21 mouse cellular contexts compared by ENCODE assay signal in the genomic region with DNA sequence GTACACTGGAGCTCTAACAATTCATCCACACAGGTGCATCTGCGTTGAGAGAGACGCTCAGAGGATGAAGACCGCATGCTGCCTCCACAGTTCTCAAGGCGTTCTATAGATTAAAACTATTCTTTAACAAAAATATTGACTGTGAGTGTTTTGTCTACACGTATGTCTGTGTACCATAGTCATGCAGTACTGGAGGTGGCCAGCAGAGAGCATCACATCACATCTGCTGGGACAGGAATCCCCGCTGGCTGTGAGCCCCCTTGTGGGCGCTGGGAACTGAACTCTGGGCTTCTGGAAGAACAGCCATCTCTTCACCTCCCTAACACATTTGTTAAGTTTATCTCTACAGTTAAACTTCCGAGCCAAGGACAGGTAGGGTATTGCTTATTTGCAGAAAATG. TPM values are rescaled to one million over a fixed set of nuclear protein-coding genes. Genes with fewer than 3 reads are reported as not detected.
A peak's percentile ranks its signal among the peaks of the same experiment; 100 is the strongest.
DNase-seq lines count a peak whose midpoint lies in the region; ATAC-seq and TF ChIP-seq lines count a peak whose summit lies in the region.
"Had no signal": no experiment of that assay in that cellular context is flagged by ENCODE, and none has a peak within 500 bp of the region (broad histone marks: within the 10 kb centered on the region; RNA-seq: fewer than 3 reads in every experiment).

No protein-coding gene starts in this region.

- no peak overlapping the region for H3K9ac ChIP-seq in intestine, postnatal 0 days (ENCODE audit: low read depth, low read length)
- no peak overlapping the region for H3K9ac ChIP-seq in intestine, embryonic 15.5 days
- H3K9ac ChIP-seq in lung, postnatal 0 days (replicated peaks; ENCODE audit: low read depth): no peak overlapping the region
- H3K9ac ChIP-seq in CH12.LX (ENCODE audit: insufficient read depth, low read depth): no peak overlapping the region
- H3K9ac ChIP-seq: heart, embryonic 12.5 days; liver, embryonic 15.5 days; neural tube, embryonic 12.5 days had no signal

- H3K36me3 ChIP-seq in intestine, postnatal 0 days (ENCODE audit: control insufficient read depth, insufficient read depth): no peaks in the 10 kb centered on the region
- no peaks in the 10 kb centered on the region for H3K36me3 ChIP-seq in intestine, embryonic 15.5 days
- no peaks in the 10 kb centered on the region for H3K36me3 ChIP-seq in lung, postnatal 0 days (ENCODE audit: insufficient read depth, low read length)
- H3K36me3 ChIP-seq in CH12.LX (replicated peaks in 1 of 2; ENCODE audit: control insufficient read depth in 1 of 2, insufficient read depth in 1 of 2, low read length in 1 of 2): no peaks in the 10 kb centered on the region
- no peaks in the 10 kb centered on the region for H3K36me3 ChIP-seq in embryonic facial prominence, embryonic 10.5 days (replicated peaks)
- H3K36me3 ChIP-seq: G1E; heart, embryonic 12.5 days; liver, embryonic 15.5 days; neural tube, embryonic 12.5 days had no signal

- TF ChIP-seq RAD21 in CH12.LX (IDR thresholded peaks at IDR 0.05; ENCODE audit: low read depth, low read length): no peak

- DNase-seq in lung, postnatal 0 days (ENCODE audit: low spot score): no peak
- no peak for DNase-seq in lung, postnatal 36 days
- DNase-seq in CH12.LX (ENCODE audit: extremely low read depth): no peak
- peak; percentile 92 for DNase-seq in ZHBTc4 (ENCODE audit: low read depth, low spot score)
- DNase-seq in embryonic facial prominence, embryonic 10.5 days (ENCODE audit: low spot score): no peak
- DNase-seq in ovary, adult 18-20 months (ENCODE audit: low spot score): no peak
- DNase-seq: cerebellum, adult 11-12 months; gastrocnemius, postnatal 10 days; heart, postnatal 4 days had no signal

- H3K27ac ChIP-seq in intestine, postnatal 0 days (ENCODE audit: low read depth, low read length): no peak overlapping the region
- H3K27ac ChIP-seq in intestine, embryonic 15.5 days: no peak overlapping the region
- H3K27ac ChIP-seq in lung, postnatal 0 days (ENCODE audit: low read length): no peak overlapping the region
- no peak overlapping the region for H3K27ac ChIP-seq in CH12.LX (ENCODE audit: insufficient read depth, low read depth)
- no peak overlapping the region for H3K27ac ChIP-seq in embryonic facial prominence, embryonic 10.5 days (replicated peaks)
- H3K27ac ChIP-seq: liver, embryonic 15.5 days; neural tube, embryonic 12.5 days had no signal

- no peak for ATAC-seq in intestine, postnatal 0 days
- no peak for ATAC-seq in intestine, embryonic 15.5 days
- no peak for ATAC-seq in lung, postnatal 0 days
- ATAC-seq: forebrain, embryonic 14.5 days; midbrain, embryonic 16.5 days had no signal

- H3K27me3 ChIP-seq in intestine, postnatal 0 days (replicated peaks; ENCODE audit: control insufficient read depth, insufficient read depth, low read length): no peaks in the 10 kb centered on the region
- H3K27me3 ChIP-seq in intestine, embryonic 15.5 days (replicated peaks): no peaks in the 10 kb centered on the region
- H3K27me3 ChIP-seq in lung, postnatal 0 days (replicated peaks; ENCODE audit: insufficient read depth, low read length): no peaks in the 10 kb centered on the region
- H3K27me3 ChIP-seq in CH12.LX (replicated peaks): peaks cover 32% of the 10 kb centered on the region
- H3K27me3 ChIP-seq in embryonic facial prominence, embryonic 10.5 days (replicated peaks; ENCODE audit: low read depth, poor library complexity, severe bottlenecking): peaks cover 8% of the 10 kb centered on the region; the same call in 1 of the 2 replicates
- H3K27me3 ChIP-seq: neural tube, embryonic 12.5 days had no signal

- H3K9me3 ChIP-seq in intestine, postnatal 0 days (ENCODE audit: control insufficient read depth): no peaks in the 10 kb centered on the region
- no peaks in the 10 kb centered on the region for H3K9me3 ChIP-seq in intestine, embryonic 15.5 days
- no peaks in the 10 kb centered on the region for H3K9me3 ChIP-seq in lung, postnatal 0 days (ENCODE audit: low read length)
- peaks cover 2% of the 10 kb centered on the region for H3K9me3 ChIP-seq in CH12.LX (replicated peaks; ENCODE audit: low read length)
- H3K9me3 ChIP-seq in embryonic facial prominence, embryonic 10.5 days: no peaks in the 10 kb centered on the region
- H3K9me3 ChIP-seq: G1E; heart, embryonic 12.5 days; liver, embryonic 15.5 days; neural tube, embryonic 12.5 days had no signal

- H3K4me3 ChIP-seq in intestine, postnatal 0 days (ENCODE audit: low read depth, low read length): no peak overlapping the region
- no peak overlapping the region for H3K4me3 ChIP-seq in intestine, embryonic 15.5 days (replicated peaks)
- H3K4me3 ChIP-seq in lung, postnatal 0 days (ENCODE audit: low read depth, low read length): no peak overlapping the region
- no peak overlapping the region for H3K4me3 ChIP-seq in CH12.LX (replicated peaks in 1 of 3; ENCODE audit: low read depth in 2 of 3, low read length in 2 of 3, poor library complexity in 1 of 3)
- no peak overlapping the region for H3K4me3 ChIP-seq in embryonic facial prominence, embryonic 10.5 days
- H3K4me3 ChIP-seq: heart, embryonic 12.5 days; liver, embryonic 15.5 days; neural tube, embryonic 12.5 days had no signal

- H3K4me1 ChIP-seq in intestine, postnatal 0 days (replicated peaks; ENCODE audit: control insufficient read depth, insufficient read depth, low read length): no peaks in the 10 kb centered on the region
- peaks cover 8% of the 10 kb centered on the region; the same call in 1 of the 2 replicates for H3K4me1 ChIP-seq in intestine, embryonic 15.5 days (replicated peaks)
- peaks cover 11% of the 10 kb centered on the region; the same call in 1 of the 2 replicates for H3K4me1 ChIP-seq in lung, postnatal 0 days (ENCODE audit: insufficient read depth, low read depth, low read length)
- peaks cover 5 to 9% of the 10 kb centered on the region in 2 experiments for H3K4me1 ChIP-seq in CH12.LX (ENCODE audit: control insufficient read depth in 1 of 2, insufficient read depth in 2 of 2)
- peaks cover 11% of the 10 kb centered on the region for H3K4me1 ChIP-seq in embryonic facial prominence, embryonic 10.5 days

- H3K4me2 ChIP-seq in intestine, postnatal 0 days (replicated peaks; ENCODE audit: low read depth): no peak overlapping the region
- no peak overlapping the region for H3K4me2 ChIP-seq in intestine, embryonic 15.5 days (replicated peaks)
- no peak overlapping the region for H3K4me2 ChIP-seq in lung, postnatal 0 days (replicated peaks; ENCODE audit: low read depth, low read length)
- no peak overlapping the region for H3K4me2 ChIP-seq in CH12.LX (ENCODE audit: insufficient read depth, low read depth, poor library complexity, severe bottlenecking)
- H3K4me2 ChIP-seq: heart, embryonic 12.5 days; liver, embryonic 15.5 days; neural tube, embryonic 12.5 days had no signal

- peak; percentile 42 for TF ChIP-seq CTCF in intestine, postnatal 0 days (IDR thresholded peaks at IDR 0.05; ENCODE audit: low read depth)
- TF ChIP-seq CTCF in lung, postnatal 0 days (IDR thresholded peaks at IDR 0.05): peak; percentile 31
- TF ChIP-seq CTCF in CH12.LX (conservative IDR thresholded peaks at IDR 0.05 in 1 of 2, IDR thresholded peaks at IDR 0.05 in 1 of 2; ENCODE audit: low read depth in 2 of 2, low read length in 2 of 2): peak; percentile 26 to 77; a peak in 2 of 4 replicates

- 79% methylated on average over 8 of the region's 8 CpGs for WGBS in intestine, postnatal 0 days
- WGBS in intestine, embryonic 15.5 days: 77% methylated on average over 8 of the region's 8 CpGs
- WGBS in lung, postnatal 0 days: 74% methylated on average over 8 of the region's 8 CpGs
- 78% methylated on average over 8 of the region's 8 CpGs for WGBS in embryonic facial prominence, embryonic 10.5 days

- H3K79me2 ChIP-seq in CH12.LX (replicated peaks; ENCODE audit: control insufficient read depth, extremely low read depth, insufficient read depth, poor library complexity, severe bottlenecking): no peaks in the 10 kb centered on the region

- TF ChIP-seq POLR2A in CH12.LX (IDR thresholded peaks at IDR 0.05; ENCODE audit: low read depth, low read length): no peak

- TF ChIP-seq EP300 in lung, postnatal 0 days (IDR thresholded peaks at IDR 0.05): no peak
- no peak for TF ChIP-seq EP300 in CH12.LX (IDR thresholded peaks at IDR 0.05; ENCODE audit: low read length)

- in situ Hi-C loops in CH12.LX (cut with MboI; ENCODE audit: low pct_ligation_motif_present, low pct_unique_long_range_greater_than_20kb, low sequenced_read_pairs): no loop called here

- dilution Hi-C loops in CH12.LX (cut with MboI; ENCODE audit: extremely low pct_ligation_motif_present, extremely low pct_unique_long_range_greater_than_20kb, low sequenced_read_pairs): no loop called here

RNA-seq across cellular contexts. Expression of a gene that starts 7.2 kb away (rescaled TPM):
- 82.5 and 95.0 TPM in 2 replicates for polyA plus RNA-seq in intestine, postnatal 0 days (2015; fragmentation: Nextera tagmentation; extraction: Ambion mirVana)
- 2.1 and 2.8 TPM in 2 replicates for polyA plus RNA-seq in intestine, embryonic 15.5 days (2015; fragmentation: Nextera tagmentation; extraction: Ambion mirVana)
- polyA plus RNA-seq in lung, postnatal 0 days (2015; fragmentation: Nextera tagmentation; extraction: Ambion mirVana): 79.5 and 106 TPM in 2 replicates
- total RNA-seq in CH12.LX (2012; rRNA removed): 1.2 and 2.7 TPM in 2 replicates
- 0.38 and 0.53 TPM in 2 replicates for total RNA-seq in CH12.LX (2014; rRNA removed)
- 0.71 and 1.0 TPM in 2 replicates for polyA plus RNA-seq in CH12.LX (2012; ENCODE audit: insufficient read length, low read depth)
- 0.46 TPM in 1 of 2 replicates, not detected in the other for polyA plus RNA-seq in embryonic facial prominence, embryonic 10.5 days (2016; fragmentation: Nextera tagmentation; extraction: Ambion mirVana)
- total RNA-seq: G1E had no signal
- polyA plus RNA-seq: forebrain, embryonic 14.5 days; G1E; midbrain, embryonic 16.5 days; neural tube, embryonic 12.5 days had no signal

RNA-seq across cellular contexts. Expression of a gene that starts 21.2 kb away (rescaled TPM):
- polyA plus RNA-seq in intestine, postnatal 0 days (2015; fragmentation: Nextera tagmentation; extraction: Ambion mirVana): 0.12 and 0.16 TPM in 2 replicates
- polyA plus RNA-seq in intestine, embryonic 15.5 days (2015; fragmentation: Nextera tagmentation; extraction: Ambion mirVana): 16.1 and 40.7 TPM in 2 replicates
- 29.7 and 42.6 TPM in 2 replicates for polyA plus RNA-seq in lung, postnatal 0 days (2015; fragmentation: Nextera tagmentation; extraction: Ambion mirVana)
- total RNA-seq in CH12.LX (2012; rRNA removed) (0.08 TPM in 1 of 2 replicates, not detected in the other), CH12.LX (2014; rRNA removed) (not detected in 2 replicates)
- not detected in 2 replicates for polyA plus RNA-seq in CH12.LX (2012; ENCODE audit: insufficient read length, low read depth)
- polyA plus RNA-seq in embryonic facial prominence, embryonic 10.5 days (2016; fragmentation: Nextera tagmentation; extraction: Ambion mirVana): not detected in 2 replicates
- total RNA-seq: heart, postnatal 4 days had no signal
- polyA plus RNA-seq: forebrain, embryonic 14.5 days; G1E; large intestine, adult 2 months had no signal

RNA-seq across cellular contexts. Expression of a gene that starts 23.2 kb away (rescaled TPM):
- 1.9 and 2.4 TPM in 2 replicates for polyA plus RNA-seq in intestine, postnatal 0 days (2015; fragmentation: Nextera tagmentation; extraction: Ambion mirVana)
- polyA plus RNA-seq in intestine, embryonic 15.5 days (2015; fragmentation: Nextera tagmentation; extraction: Ambion mirVana): 9.3 and 11.0 TPM in 2 replicates
- polyA plus RNA-seq in lung, postnatal 0 days (2015; fragmentation: Nextera tagmentation; extraction: Ambion mirVana): 71.4 and 81.2 TPM in 2 replicates
- total RNA-seq in CH12.LX (2012; rRNA removed): not detected in 2 replicates
- total RNA-seq in CH12.LX (2014; rRNA removed): not detected in 2 replicates
- not detected in 2 replicates for polyA plus RNA-seq in CH12.LX (2012; ENCODE audit: insufficient read length, low read depth)
- 0.23 and 0.85 TPM in 2 replicates for polyA plus RNA-seq in embryonic facial prominence, embryonic 10.5 days (2016; fragmentation: Nextera tagmentation; extraction: Ambion mirVana)
- polyA plus RNA-seq: G1E had no signal

RNA-seq across cellular contexts. Expression of a gene that starts 49.2 kb away (rescaled TPM):
- polyA plus RNA-seq in intestine, postnatal 0 days (2015; fragmentation: Nextera tagmentation; extraction: Ambion mirVana): not detected in 2 replicates
- polyA plus RNA-seq in intestine, embryonic 15.5 days (2015; fragmentation: Nextera tagmentation; extraction: Ambion mirVana): not detected in 2 replicates
- polyA plus RNA-seq in lung, postnatal 0 days (2015; fragmentation: Nextera tagmentation; extraction: Ambion mirVana): not detected in 2 replicates
- total RNA-seq in CH12.LX (2012; rRNA removed) (not detected in 2 replicates), CH12.LX (2014; rRNA removed) (not detected in 2 replicates)
- not detected in 2 replicates for polyA plus RNA-seq in CH12.LX (2012; ENCODE audit: insufficient read length, low read depth)
- not detected in 2 replicates for polyA plus RNA-seq in embryonic facial prominence, embryonic 10.5 days (2016; fragmentation: Nextera tagmentation; extraction: Ambion mirVana)
- total RNA-seq: G1E; gastrocnemius, postnatal 10 days; heart, postnatal 4 days had no signal
- polyA plus RNA-seq: cortical plate, adult 2 months; forebrain, embryonic 14.5 days; G1E; heart, embryonic 12.5 days; intestine, embryonic 14.5 days; large intestine, adult 2 months; liver, embryonic 15.5 days; midbrain, embryonic 16.5 days; neural tube, embryonic 12.5 days; small intestine, adult 2 months had no signal

Comparison
In these comparisons a context has a peak if more than half of its experiments do, and no peak if none do; other contexts are left out.
1. RNA of a gene that starts 7.2 kb away (polyA plus RNA-seq): 82.5 to 95.0 TPM in intestine, postnatal 0 days and 79.5 to 106 TPM in lung, postnatal 0 days; 2.1 to 2.8 TPM in intestine, embryonic 15.5 days, 0.71 to 1.0 TPM in CH12.LX and 0.46 TPM in embryonic facial prominence, embryonic 10.5 days; every median in the first group is over 10 times any median in the second.
2. RNA of a gene that starts 21.2 kb away (polyA plus RNA-seq): 29.7 to 42.6 TPM in lung, postnatal 0 days and 16.1 to 40.7 TPM in intestine, embryonic 15.5 days; 0.12 to 0.16 TPM in intestine, postnatal 0 days, not detected in embryonic facial prominence, embryonic 10.5 days and not detected in CH12.LX; every median in the first group is over 10 times any median in the second.
3. Peak in every context shown above with its lines, with median percentiles within 50 percentile points of each other: CTCF ChIP-seq.